Mouse (Mus musculus) ES-E14 (cell line): Measurements from ENCODE around the gene Pclo. TPM values are rescaled to one million over a fixed set of nuclear protein-coding genes. Genes with fewer than 3 reads are reported as not detected.
"Not testable (repeated sequence)": the region's sequence is repeated elsewhere in the genome, so short reads cannot be mapped to it uniquely, and the experiment has no call there.

Experiments
- DNase-seq: peaks from one replicate; pipeline ENCODE4 v3.0.0-alpha.2; 2013; ENCODE audit warnings: low read depth, low spot score
- H3K27ac ChIP-seq: 2 replicates; pipeline ENCODE4 v1.5.1; 2012; ENCODE audit warnings: low read depth, mild to moderate bottlenecking, low read length, moderate library complexity, mixed read lengths; ENCODE audit not compliant: poor library complexity, insufficient read depth, severe bottlenecking
- H3K36me3 ChIP-seq: 2 replicates; pipeline ENCODE4 v1.6.1; 2012; ENCODE audit warnings: mild to moderate bottlenecking, low read length, moderate library complexity, mixed read lengths; ENCODE audit not compliant: control insufficient read depth, poor library complexity, insufficient read depth, severe bottlenecking
- H3K4me1 ChIP-seq, 2 experiments: fragments of 150-350 bp in 1 of 2; sonication (generic) in 1 of 2; 2 replicates each; pipeline ENCODE4 v1.6.1; 2012; ENCODE audit warnings: low read length in 2 of 2, mild to moderate bottlenecking in 1 of 2, mixed read lengths in 1 of 2; ENCODE audit not compliant: control insufficient read depth in 2 of 2, insufficient read depth in 2 of 2, poor library complexity in 1 of 2
- H3K4me3 ChIP-seq, 2 experiments: fragments of 150-350 bp in 1 of 2; sonication (generic) in 1 of 2; 2 replicates each; pipeline ENCODE4 v1.5.1; 2012; ENCODE audit warnings: low read length in 2 of 2, low read depth in 1 of 2, mild to moderate bottlenecking in 1 of 2, mixed read lengths in 1 of 2; ENCODE audit not compliant: insufficient read depth in 1 of 2, poor library complexity in 1 of 2, severe bottlenecking in 1 of 2
- H3K9ac ChIP-seq: 2 replicates; pipeline ENCODE4 v1.6.1; 2012; ENCODE audit warnings: low read depth, mild to moderate bottlenecking, low read length, mixed read lengths; ENCODE audit not compliant: poor library complexity, insufficient read depth, severe bottlenecking
- H3K9me3 ChIP-seq: fragments of 150-350 bp; sonication (generic); 2 replicates; pipeline ENCODE4 v1.6.1; 2012; ENCODE audit warnings: low read depth, mild to moderate bottlenecking, low read length; ENCODE audit not compliant: control insufficient read depth, insufficient read depth
- CHD2 ChIP-seq: IDR thresholded peaks from 2 replicates; pipeline ENCODE4 v1.6.1; 2014; ENCODE audit warnings: mild to moderate bottlenecking, low read depth, low read length, inconsistent platforms
- HCFC1 ChIP-seq: IDR thresholded peaks from 2 replicates; pipeline ENCODE4 v1.6.1; 2012; ENCODE audit warnings: low read length, inconsistent platforms, borderline replicate concordance; ENCODE audit not compliant: insufficient read depth
- MAFK ChIP-seq: IDR thresholded peaks from 2 replicates; pipeline ENCODE4 v1.6.1; 2014; ENCODE audit warnings: mild to moderate bottlenecking, low read depth, low read length, inconsistent platforms; ENCODE audit not compliant: insufficient read depth
- ZC3H11A ChIP-seq: IDR thresholded peaks from 2 replicates; pipeline ENCODE4 v1.6.1; 2012; ENCODE audit warnings: low read depth, mild to moderate bottlenecking, inconsistent platforms, low read length, borderline replicate concordance
- ZNF384 ChIP-seq: IDR thresholded peaks from 2 replicates; pipeline ENCODE4 v1.6.1; 2012; ENCODE audit warnings: low read depth, low read length, inconsistent platforms
- in situ Hi-C, 2 experiments: fragments of 600-800 bp; cut with MboI; formaldehyde crosslinking; loops; one replicate each; pipeline ENCODE4 v1.15.1; 2025; ENCODE audit warnings: low sequenced_read_pairs in 2 of 2, inconsistent platforms in 1 of 2; ENCODE audit not compliant: unreplicated experiment in 2 of 2
- total RNA-seq: library from RNA; depleted of rRNA; stranded (reverse); fragments of 300-350 nt; gene quantifications from 2 replicates; pipeline ENCODE4 v1.2.3, GENCODE M21; 2012

The Pclo gene
- total RNA-seq, 1 experiment, result 0.27 TPM

DNA sequence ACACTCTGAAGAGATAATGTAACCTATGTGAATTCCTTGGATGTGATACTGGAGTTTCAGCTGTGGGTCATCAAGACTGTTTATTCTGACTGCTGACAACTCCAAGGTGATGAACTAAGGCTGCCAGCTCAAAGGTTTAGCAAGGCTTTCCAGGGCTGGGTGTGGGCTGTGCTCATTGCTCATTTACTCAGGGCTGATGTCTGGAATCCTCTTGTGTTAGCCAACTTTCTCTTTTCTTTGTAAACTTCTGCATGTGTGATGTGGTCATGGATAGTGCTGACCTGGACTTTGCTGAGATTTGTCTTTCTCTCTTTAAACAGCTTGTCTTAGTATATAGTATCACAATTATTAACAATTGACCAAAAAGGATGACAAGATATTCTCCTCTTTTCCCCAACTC lies 338.9 kb downstream of the Pclo start:
- no peak for TF ChIP-seq ZNF384
- TF ChIP-seq ZC3H11A, result no peak
- no peak for TF ChIP-seq HCFC1
- no peak for TF ChIP-seq MAFK
- no peak for TF ChIP-seq CHD2
- H3K9me3 ChIP-seq, result no peaks in the 10 kb centered on the region
- no peak overlapping the region for H3K9ac ChIP-seq
- in situ Hi-C loops, result no loop called here
- H3K27ac ChIP-seq, result no peak overlapping the region
- DNase-seq, result no peak
- no peak overlapping the region for H3K4me3 ChIP-seq
- no peaks in the 10 kb centered on the region for H3K36me3 ChIP-seq
- H3K4me1 ChIP-seq, result no peaks in the 10 kb centered on the region

GRCm38 (mm10) chr5:14885291-14885690 lies 370.6 kb downstream of the Pclo start:
- not testable (repeated sequence) for H3K36me3 ChIP-seq, DNase-seq, H3K9me3 ChIP-seq, H3K27ac ChIP-seq, H3K9ac ChIP-seq, H3K4me1 ChIP-seq, H3K4me3 ChIP-seq
- in situ Hi-C loops, result loop anchor here in 1 of 2 experiments (10.0 kb wide), 1 partner anchor 680 kb away; no protein-coding TSS in a partner anchor

GRCm38 (mm10) chr5:14892242-14892641 lies 377.5 kb downstream of the Pclo start:
- Histone ChIP-seq H3K4me1 (no peaks in the 10 kb centered on the region), H3K27ac (no peak overlapping the region), H3K4me3 (no peak overlapping the region), H3K9ac (no peak overlapping the region), H3K9me3 (no peaks in the 10 kb centered on the region), H3K36me3 (no peaks in the 10 kb centered on the region)
- no peak for TF ChIP-seq ZC3H11A
- no peak for TF ChIP-seq ZNF384
- no peak for TF ChIP-seq MAFK
- no peak for TF ChIP-seq CHD2
- TF ChIP-seq HCFC1, result no peak
- DNase-seq, result no peak
- in situ Hi-C loops, result no loop called here

- H3K9me3 ChIP-seq, H3K4me1 ChIP-seq, H3K36me3 ChIP-seq, in situ Hi-C loops, DNase-seq, H3K4me3 ChIP-seq, H3K27ac ChIP-seq, H3K9ac ChIP-seq: not testable (repeated sequence)
These were observed 388.8 kb downstream of the Pclo start for GRCm38 (mm10) chr5:14903539-14903938.
